Mouse (Mus musculus) urinary bladder, postnatal 4 days (tissue): ENCODE results near the gene Zdhhc1.

ENCODE experiments used
- DNase-seq, 2 experiments: peaks; one replicate each; pipeline ENCODE4 v3.0.0; 2021 to 2022; ENCODE audit warnings: low spot score in 2 of 2

Zdhhc1 gene

DNA sequence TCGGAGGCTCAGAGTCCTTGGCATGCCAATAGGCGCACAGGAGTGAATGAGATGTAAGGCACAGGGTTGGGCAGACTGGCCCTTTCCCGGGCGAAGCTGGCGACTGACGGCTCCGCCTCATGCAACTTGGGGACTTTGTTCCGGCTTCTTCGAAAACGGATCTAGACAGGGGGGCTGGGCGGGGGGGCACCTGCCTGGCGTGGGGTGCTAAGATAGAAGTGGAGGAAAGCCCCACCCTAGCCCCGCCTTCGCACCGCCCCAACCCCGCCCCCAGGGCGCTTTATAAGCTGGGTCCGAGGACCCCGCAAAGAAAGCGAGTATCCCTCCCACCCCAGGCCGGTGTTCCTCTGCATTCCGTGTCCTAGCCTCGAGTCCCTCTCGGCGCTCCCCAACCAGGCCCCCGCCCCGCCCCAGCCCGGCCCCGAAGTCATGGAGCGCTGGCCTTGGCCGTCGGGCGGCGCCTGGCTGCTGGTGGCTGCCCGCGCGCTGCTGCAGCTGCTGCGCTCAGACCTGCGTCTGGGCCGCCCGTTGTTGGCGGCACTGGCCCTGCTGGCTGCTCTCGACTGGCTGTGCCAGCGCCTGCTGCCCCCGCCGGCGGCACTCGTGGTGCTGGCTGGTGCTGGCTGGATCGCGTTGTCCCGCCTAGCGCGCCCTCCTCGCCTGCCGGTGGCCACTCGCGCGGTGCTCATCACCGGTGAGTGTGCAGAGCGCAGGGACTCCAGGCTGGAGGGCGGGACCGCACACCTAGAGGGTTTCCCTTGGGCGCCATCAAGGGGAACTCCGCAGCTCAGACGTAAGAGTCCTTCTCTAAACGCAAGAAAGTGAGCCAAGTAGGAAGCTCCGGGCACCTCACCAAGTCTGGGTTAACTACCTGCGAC, 22.0 kb upstream of the Zdhhc1 start, which contains the start of gene Hsd11b2:
Hsd11b2 (plus strand) TSS at position 320 of the 878 bp plus-strand sequence.
- DNase-seq: no peak

DNA sequence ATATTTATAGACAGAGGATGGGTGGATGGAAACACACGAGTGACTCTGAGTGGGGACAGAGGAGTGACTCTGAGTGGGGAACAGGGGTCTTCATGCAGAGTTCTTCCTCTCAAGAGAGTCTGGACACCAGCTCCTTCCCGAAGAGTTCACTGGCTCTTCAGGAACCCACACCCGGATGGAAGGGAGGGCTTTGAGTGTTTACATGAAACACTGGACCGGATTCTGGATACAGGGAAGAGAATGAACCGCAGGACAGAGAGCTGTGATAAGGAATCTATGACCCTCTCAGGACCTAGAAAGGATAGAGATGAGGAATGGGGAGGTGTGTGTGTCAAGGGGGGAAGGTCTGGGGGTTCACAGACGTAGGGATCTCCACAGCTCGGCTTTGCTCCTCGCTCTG, 20.6 kb upstream of the Zdhhc1 start:
- DNase-seq: no peak

- peak; percentile 55 to 77 for DNase-seq
These were observed 19.4 kb upstream of the Zdhhc1 start for GRCm38 (mm10) chr8:105516018-105516645.

DNA sequence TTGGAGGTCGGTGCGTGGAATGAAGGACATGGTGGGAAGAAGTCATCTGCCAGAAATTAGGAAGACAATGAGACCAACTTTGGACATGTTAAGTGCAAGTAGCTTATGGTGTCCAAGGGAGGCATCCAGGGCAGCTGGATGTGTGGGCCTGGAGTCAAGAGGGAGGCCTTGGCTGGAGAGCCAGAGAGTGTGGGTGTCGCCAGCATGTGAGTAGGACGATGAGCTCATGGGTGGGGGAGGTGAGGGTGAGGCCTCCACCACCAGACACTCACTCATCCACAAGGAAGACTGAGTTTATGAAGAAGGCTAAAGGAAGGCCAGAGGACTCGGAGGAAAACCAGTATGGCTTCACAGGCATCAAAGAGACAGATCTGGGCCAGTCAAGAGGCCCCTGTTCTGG, 18.0 kb upstream of the Zdhhc1 start:
- peak in 1 of 2 experiments; percentile 64 for DNase-seq

GRCm38 (mm10) chr8:105514194-105514593, 17.5 kb upstream of the Zdhhc1 start:
- no peak for DNase-seq

- no peak for DNase-seq
These were observed 13.5 kb upstream of the Zdhhc1 start for GRCm38 (mm10) chr8:105509997-105510735.

DNA sequence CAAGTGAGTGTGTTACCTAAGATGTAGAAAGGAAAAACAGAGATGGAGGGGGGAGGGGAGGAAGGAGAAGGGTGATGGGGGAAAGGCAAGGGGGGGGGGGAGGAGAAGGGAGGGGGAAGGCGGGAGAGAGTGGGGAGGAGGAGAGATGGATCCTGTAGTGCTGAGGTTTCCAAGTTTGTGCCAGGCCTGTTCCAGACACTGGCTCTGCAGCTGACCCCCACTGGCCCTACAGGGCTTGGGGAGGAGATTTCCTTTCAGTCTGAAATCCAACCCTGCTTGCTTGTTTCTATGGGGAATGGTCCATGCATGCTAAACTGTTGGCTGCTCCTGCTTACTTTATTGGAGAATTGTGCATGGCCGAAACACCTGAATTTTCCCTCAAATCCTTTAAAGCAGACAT, 12.1 kb upstream of the Zdhhc1 start:
- DNase-seq: no peak

DNA sequence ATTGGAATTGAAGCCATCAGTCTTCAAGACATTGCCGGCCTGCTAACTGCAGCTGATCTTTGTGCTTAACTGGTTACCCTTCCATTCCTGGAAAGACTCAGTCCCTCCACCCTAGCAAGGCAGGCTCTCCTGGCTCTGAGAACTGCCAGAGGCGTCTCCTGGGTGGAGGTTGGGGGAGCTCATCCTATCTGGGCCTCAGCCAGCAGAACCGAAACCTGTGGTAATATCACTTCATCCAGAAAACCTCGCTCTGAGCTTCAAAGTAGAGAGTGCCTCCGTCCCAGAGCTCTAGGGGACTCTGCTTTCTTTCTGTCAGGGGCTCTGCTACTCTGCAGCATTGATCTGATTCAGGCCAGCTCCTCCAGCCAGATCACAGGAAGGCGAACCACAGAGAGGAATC, 10.3 kb upstream of the Zdhhc1 start:
- DNase-seq: no peak

DNA sequence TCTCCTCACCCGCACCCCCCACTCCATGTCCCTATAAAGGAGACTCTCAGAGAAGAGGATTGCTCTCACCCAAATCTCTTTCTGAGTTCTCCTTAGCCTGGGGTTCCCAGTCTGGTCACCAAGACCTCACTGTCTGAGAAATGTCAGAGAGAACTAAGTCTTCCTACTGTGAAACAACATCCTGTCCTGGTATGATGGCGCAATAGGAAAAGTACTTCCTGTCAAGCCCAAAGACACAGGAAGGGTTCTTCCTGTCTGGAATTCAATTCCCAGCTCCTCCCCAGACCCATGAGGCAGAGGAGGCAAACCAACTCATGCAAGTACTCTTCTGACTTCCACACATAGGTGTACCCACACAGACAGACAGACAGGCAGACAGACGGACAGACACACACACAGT, 7.9 kb upstream of the Zdhhc1 start:
- DNase-seq: no peak

DNA sequence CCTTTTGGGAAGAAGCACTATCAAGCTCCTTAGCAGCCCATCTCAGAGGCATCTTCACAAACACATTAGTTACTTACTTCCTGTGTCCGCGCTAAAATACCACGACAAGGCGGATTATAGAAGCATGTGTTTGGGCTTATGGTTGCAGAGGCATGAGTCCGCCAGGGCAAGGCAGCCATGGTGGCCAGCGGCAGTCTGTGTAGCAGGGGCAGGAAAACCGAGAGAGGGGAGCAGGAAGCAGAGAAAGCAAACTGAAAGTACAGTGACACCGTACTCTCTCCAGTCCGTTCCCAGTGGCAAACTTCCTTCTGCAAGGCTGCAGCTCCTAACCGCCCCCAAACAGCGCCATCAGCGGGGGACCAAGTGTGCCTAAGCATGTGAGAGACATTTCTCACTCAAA, 3.1 kb upstream of the Zdhhc1 start:
- no peak for DNase-seq

DNA sequence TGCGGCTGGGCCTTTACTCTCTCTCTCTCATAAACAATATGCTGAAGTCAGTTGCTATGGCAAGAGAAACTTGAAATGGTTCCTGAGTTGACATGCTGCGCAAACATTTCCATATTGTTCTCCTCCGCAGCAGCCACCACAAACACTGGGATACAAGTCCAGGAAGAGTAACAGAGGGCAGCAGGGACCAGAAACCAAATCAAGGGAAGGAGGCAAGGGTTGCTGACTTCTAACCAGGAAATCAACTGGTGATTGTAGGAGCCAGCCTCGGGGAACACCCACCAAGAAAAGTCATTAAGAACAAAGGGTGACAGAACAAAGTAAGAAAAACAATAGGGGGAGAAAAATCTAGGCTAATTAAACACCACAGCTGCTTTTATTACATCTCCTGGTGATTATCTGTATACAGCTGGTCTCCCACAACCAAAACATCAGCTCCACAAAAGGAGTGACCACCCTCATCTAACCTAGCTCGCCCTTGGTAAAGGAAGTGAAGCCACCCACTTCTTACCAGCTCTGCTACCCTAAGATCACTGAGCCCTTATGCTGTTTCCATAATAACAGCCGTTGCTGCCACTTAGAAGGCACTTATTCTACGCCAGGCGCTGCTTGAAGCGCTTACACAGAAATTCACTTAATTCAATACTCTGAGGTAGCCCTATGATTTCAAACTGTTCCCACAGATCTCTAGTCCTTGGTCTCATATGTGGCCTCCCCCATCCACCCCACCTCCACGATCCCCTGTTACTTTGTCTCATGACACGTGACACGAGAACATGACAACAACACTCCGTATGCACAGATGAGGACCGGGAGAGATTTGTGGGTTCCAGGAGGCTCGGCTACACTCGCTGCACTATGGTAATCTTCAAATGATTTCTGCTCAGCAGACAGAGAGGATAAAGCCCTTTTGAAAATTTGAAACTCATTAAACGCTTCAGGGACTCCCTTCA, 1.1 kb downstream of the Zdhhc1 start:
- no peak for DNase-seq

GRCm38 (mm10) chr8:105494566-105494965, 2.1 kb downstream of the Zdhhc1 start:
- no peak for DNase-seq

DNA sequence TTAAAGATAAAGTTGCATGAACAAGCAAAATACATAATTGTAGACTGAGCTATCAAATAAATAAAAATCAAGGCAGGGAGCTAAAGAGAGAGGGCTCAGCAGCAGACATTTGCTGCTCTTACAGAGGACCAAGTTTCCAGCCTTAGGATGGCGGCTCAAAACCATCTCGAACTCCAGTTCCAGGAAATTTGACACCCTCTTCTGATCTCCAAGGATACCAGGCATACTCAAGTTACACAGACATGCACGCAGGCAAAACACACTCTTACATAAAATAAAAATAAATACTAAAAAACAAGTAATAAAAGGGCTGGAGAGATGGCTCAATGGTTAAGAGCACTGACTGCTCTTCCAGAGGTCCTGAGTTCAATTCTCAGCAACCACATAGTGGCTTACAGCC, 3.2 kb downstream of the Zdhhc1 start:
- DNase-seq: no peak

GRCm38 (mm10) chr8:105489281-105489680, 7.4 kb downstream of the Zdhhc1 start:
- DNase-seq: no peak

DNA sequence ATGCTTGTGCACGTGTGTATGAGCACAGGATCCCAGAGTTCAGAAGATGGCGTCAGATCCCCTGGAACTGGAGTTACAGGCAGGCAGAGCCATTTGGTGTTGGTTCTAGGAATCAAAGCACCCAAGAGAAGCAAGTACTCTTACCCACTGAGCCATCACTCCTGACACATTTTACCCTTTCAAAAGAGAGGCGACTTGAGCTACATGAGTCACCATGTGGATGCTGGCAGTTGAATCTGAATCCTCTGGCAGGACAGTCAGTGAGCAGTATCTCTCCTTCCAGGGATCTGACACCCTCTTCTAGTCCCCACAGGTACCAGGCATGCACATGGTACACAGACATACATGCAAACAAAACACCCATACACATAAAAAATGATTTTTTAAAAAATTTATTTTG, 8.6 kb downstream of the Zdhhc1 start:
- DNase-seq: no peak

DNA sequence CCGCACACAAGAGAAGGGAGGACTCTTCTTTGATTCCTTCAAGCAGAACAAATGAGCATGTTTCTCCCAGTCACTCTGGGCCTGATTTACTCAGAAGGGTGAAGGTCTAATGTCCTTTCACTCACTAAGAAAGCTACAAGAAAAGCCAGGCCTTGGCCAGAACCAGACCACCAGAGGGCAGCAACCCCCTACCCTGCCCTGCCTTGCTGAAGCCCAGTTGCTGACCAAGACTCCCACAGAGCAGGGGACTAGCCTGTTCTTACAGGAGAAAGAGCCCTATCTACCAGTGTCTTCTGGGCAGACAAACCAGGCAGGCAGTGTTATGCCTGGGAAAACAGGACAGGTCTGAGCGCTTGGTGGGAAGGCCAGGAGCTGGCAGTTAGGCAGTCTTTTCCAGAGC, 12.3 kb downstream of the Zdhhc1 start:
- peak; percentile 72 to 81 for DNase-seq

GRCm38 (mm10) chr8:105484030-105484368, 12.7 kb downstream of the Zdhhc1 start:
- DNase-seq: no peak

DNA sequence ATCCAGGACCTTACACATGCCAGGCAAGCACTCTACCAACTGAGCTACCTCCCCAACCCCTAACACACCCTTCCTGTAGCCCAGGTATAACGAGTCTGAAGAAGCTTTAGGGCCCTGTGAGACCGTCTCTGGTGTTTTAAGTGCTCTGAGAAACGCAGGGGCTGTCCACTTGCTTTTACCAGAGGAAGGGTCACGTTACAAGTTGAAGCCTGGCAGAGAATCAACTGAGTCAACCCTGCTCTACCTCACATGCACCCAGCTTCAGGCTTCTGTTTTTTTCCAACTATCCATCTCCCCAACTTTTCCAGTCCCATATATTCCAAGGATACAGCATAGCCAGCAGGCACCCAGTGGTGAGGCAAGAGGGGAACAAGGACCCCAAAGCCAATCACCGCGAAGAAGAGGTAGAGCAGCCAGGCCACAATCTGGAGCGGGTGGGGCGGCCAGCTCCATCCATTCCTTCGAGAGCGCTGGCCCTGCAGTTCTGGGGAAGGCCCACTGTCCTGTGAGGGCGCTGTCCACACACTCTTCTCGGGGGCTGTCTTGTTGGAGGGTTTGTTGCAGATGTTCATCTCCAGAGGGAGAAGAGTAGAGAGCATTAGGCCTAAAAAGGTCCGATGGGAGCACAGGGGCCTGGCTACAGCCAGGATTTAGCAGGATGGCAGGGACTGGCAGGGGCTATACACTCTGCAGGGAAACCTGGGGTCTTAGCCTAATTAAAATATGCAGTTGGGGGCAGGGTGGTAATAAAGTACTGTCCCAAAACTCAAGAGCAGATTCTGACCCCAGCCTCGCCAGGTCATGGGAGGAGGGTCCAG, 13.3 kb downstream of the Zdhhc1 start:
- DNase-seq: peak; percentile 68 to 77

- no peak for DNase-seq
These were observed 14.6 kb downstream of the Zdhhc1 start for GRCm38 (mm10) chr8:105482123-105482522.

DNA sequence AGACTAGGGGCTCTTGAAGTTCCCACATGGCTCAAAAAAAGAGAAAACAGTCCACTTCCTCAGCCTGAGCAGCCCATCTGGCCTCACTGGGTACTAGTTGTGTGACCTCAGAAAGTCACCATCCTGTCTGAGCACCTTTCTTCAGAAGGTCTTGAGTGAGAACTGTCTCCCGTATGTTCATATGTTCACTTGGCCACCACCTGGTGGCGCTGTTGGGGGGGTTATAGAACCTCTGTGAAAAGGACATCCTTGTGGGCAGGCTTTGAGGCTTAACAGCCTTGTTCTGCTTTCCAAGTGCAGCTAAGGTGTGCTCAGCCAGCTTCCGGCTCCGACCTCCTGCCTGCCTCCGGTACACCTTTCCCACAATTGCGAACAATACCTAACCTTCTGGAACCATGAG, 15.2 kb downstream of the Zdhhc1 start:
- DNase-seq: no peak

GRCm38 (mm10) chr8:105481013-105481412, 15.7 kb downstream of the Zdhhc1 start:
- DNase-seq: no peak
